Mouse (Mus musculus) spleen, adult 2 months (tissue): ENCODE results near the gene Igf2bp1. TPM values are rescaled to one million over a fixed set of nuclear protein-coding genes. Genes with fewer than 3 reads are reported as not detected.

Experiments used
- DNase-seq, 2 experiments: peaks; one replicate each; pipeline versions ENCODE4 v3.0.0 to v3.0.0-alpha.2; 2012 to 2021; ENCODE audit warnings: low spot score in 2 of 2, low read depth in 1 of 2
- H3K27ac ChIP-seq: fragments of 200-500 bp; 2 replicates; pipeline ENCODE4 v1.5.1; 2012; ENCODE audit warnings: low read length, inconsistent platforms; ENCODE audit not compliant: insufficient read depth
- H3K27me3 ChIP-seq: fragments of 200-500 bp; 2 replicates; pipeline ENCODE4 v1.6.1; 2012; ENCODE audit warnings: mild to moderate bottlenecking, moderate library complexity, low read length, inconsistent platforms; ENCODE audit not compliant: control insufficient read depth, insufficient read depth
- H3K36me3 ChIP-seq: fragments of 200-500 bp; 2 replicates; pipeline ENCODE4 v1.6.1; 2012; ENCODE audit warnings: mild to moderate bottlenecking, low read length, inconsistent platforms; ENCODE audit not compliant: control insufficient read depth, insufficient read depth
- H3K4me1 ChIP-seq: fragments of 200-500 bp; 2 replicates; pipeline ENCODE4 v1.6.1; 2011; ENCODE audit warnings: inconsistent platforms; ENCODE audit not compliant: control insufficient read depth, insufficient read depth, insufficient read length
- H3K4me3 ChIP-seq: fragments of 200-500 bp; 2 replicates; pipeline ENCODE4 v1.5.1; 2011; ENCODE audit warnings: mild to moderate bottlenecking, inconsistent platforms; ENCODE audit not compliant: insufficient read depth, insufficient read length; ENCODE audit errors: extremely low read depth
- CTCF ChIP-seq: fragments of 200-500 bp; IDR thresholded peaks from 2 replicates; pipeline ENCODE4 v1.5.1; 2011; ENCODE audit warnings: mild to moderate bottlenecking, inconsistent platforms; ENCODE audit not compliant: insufficient read depth, insufficient read length, insufficient replicate concordance; ENCODE audit errors: extremely low read depth
- POLR2A ChIP-seq: fragments of 200-500 bp; IDR thresholded peaks from 2 replicates; pipeline ENCODE4 v1.6.1; 2011; ENCODE audit warnings: low read depth, low read length, inconsistent platforms
- WGBS: fragments of 180-500 bp; shearing (Covaris S2); methylation state at CpG from one replicate; pipeline ENCODE4 v1.1.7; 2018; 5-methylcytosine and 5-hydroxymethylcytosine counted together
- polyA plus RNA-seq: library from polyadenylated mRNA; depleted of rRNA; stranded (reverse); fragments of >200 nt; gene quantifications from 2 replicates; pipeline ENCODE4 v1.2.3, GENCODE M21; 2012

Igf2bp1 gene
- polyA plus RNA-seq, 1 experiment = not detected

GRCm38 (mm10) chr11:96003100-96003900, 2.4 kb downstream of the Igf2bp1 start:
- H3K4me3 ChIP-seq = no peak overlapping the region
- 60% methylated on average over 12 of the region's 12 CpGs for WGBS
- peaks cover 45% of the 10 kb centered on the region for H3K27me3 ChIP-seq
- H3K36me3 ChIP-seq = no peaks in the 10 kb centered on the region
- H3K4me1 ChIP-seq = peaks cover 15% of the 10 kb centered on the region
- H3K27ac ChIP-seq = no peak overlapping the region
- TF ChIP-seq CTCF = no peak
- no peak for TF ChIP-seq POLR2A
- no peak for DNase-seq

- H3K4me1 ChIP-seq = no peaks in the 10 kb centered on the region
- TF ChIP-seq POLR2A = no peak
- TF ChIP-seq CTCF = no peak
- H3K27ac ChIP-seq = no peak overlapping the region
- H3K36me3 ChIP-seq = no peaks in the 10 kb centered on the region
- H3K4me3 ChIP-seq = no peak overlapping the region
- no peak for DNase-seq
- WGBS = 96% methylated on average over 8 of the region's 8 CpGs
- peaks cover 5% of the 10 kb centered on the region for H3K27me3 ChIP-seq
These were observed 11.6 kb downstream of the Igf2bp1 start for GRCm38 (mm10) chr11:95994151-95994550.

GRCm38 (mm10) chr11:95990886-95991708, 14.6 kb downstream of the Igf2bp1 start:
- Histone ChIP-seq H3K4me3 (no peak overlapping the region), H3K27ac (no peak overlapping the region), H3K36me3 (no peaks in the 10 kb centered on the region), H3K4me1 (no peaks in the 10 kb centered on the region), H3K27me3 (peaks cover 4% of the 10 kb centered on the region)
- DNase-seq = no peak
- no peak for TF ChIP-seq CTCF
- TF ChIP-seq POLR2A = no peak
- 47% methylated on average over 42 of the region's 49 CpGs for WGBS

GRCm38 (mm10) chr11:95990431-95990830, 15.3 kb downstream of the Igf2bp1 start:
- no peak for TF ChIP-seq CTCF
- TF ChIP-seq POLR2A = no peak
- WGBS = 95% methylated on average over 4 of the region's 4 CpGs
- H3K27ac ChIP-seq = no peak overlapping the region
- no peaks in the 10 kb centered on the region for H3K4me1 ChIP-seq
- H3K36me3 ChIP-seq = no peaks in the 10 kb centered on the region
- DNase-seq = no peak
- no peak overlapping the region for H3K4me3 ChIP-seq
- H3K27me3 ChIP-seq = peaks cover 4% of the 10 kb centered on the region

- WGBS = 93% methylated on average over 8 of the region's 8 CpGs
- Histone ChIP-seq H3K4me3 (no peak overlapping the region), H3K27me3 (peaks cover 4% of the 10 kb centered on the region), H3K36me3 (no peaks in the 10 kb centered on the region), H3K27ac (no peak overlapping the region), H3K4me1 (no peaks in the 10 kb centered on the region)
- DNase-seq = no peak
- TF ChIP-seq POLR2A (no peak), CTCF (no peak)
These were observed 15.9 kb downstream of the Igf2bp1 start for GRCm38 (mm10) chr11:95989864-95990263.

GRCm38 (mm10) chr11:95988533-95988932, 17.2 kb downstream of the Igf2bp1 start:
- TF ChIP-seq POLR2A (no peak), CTCF (no peak)
- no peaks in the 10 kb centered on the region for H3K4me1 ChIP-seq
- no peaks in the 10 kb centered on the region; the same call in 1 of the 2 replicates for H3K27me3 ChIP-seq
- no peaks in the 10 kb centered on the region for H3K36me3 ChIP-seq
- WGBS = 71% methylated on average over 9 of the region's 9 CpGs
- no peak overlapping the region for H3K4me3 ChIP-seq
- no peak for DNase-seq
- H3K27ac ChIP-seq = no peak overlapping the region

GRCm38 (mm10) chr11:95987854-95988447, 17.8 kb downstream of the Igf2bp1 start:
- no peaks in the 10 kb centered on the region for H3K36me3 ChIP-seq
- TF ChIP-seq CTCF = no peak
- TF ChIP-seq POLR2A = no peak
- H3K4me1 ChIP-seq = no peaks in the 10 kb centered on the region
- 79% methylated on average over 6 of the region's 6 CpGs for WGBS
- no peak overlapping the region for H3K4me3 ChIP-seq
- H3K27me3 ChIP-seq = no peaks in the 10 kb centered on the region; the same call in 1 of the 2 replicates
- no peak for DNase-seq
- no peak overlapping the region for H3K27ac ChIP-seq
